Mouse (Mus musculus) right cerebral cortex, postnatal 14 days (tissue): ENCODE data around the gene Ctnna3.

Source experiments
- DNase-seq: peaks from one replicate; pipeline ENCODE4 v3.0.0; 2022

Ctnna3 gene

DNA sequence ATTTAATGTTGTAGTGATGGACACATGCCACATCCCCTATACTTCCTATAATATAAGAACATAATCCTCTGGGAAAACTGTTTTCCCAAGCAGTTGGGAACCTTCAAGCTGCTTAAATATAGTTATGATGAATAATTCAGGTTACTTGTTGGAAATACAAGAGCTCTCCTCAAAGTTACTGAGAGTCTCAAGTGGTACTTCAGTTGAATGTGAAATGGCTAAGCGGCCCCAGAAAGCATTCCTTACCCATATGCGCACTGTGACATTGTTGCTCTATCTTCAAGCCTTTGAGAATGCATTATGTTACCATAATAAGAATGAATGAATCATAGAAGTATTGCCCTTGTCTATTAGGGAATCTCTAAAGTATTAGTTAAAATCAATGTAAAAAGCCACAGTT is 542.4 kb downstream of the Ctnna3 start:
- DNase-seq, result no peak

DNA sequence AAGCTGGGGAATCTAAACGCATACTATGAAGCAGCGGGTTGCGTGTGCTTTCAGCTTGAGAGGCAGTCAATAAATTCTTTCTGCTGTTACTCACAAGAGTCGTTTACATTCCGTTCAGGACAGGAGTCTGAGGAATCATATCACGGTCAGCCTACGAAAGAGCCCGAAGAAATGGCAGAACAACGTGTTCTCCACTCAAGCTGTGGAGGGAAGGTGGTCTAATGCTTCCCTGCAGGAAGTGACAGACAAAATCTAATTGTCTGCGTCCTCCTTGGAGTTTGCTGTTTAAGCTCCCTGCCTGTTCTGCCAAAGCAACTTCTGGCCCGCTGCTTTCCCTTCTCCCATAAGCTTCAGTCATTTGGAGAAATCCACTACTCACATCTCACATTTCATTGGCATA is 548.2 kb downstream of the Ctnna3 start:
- no peak for DNase-seq

DNA sequence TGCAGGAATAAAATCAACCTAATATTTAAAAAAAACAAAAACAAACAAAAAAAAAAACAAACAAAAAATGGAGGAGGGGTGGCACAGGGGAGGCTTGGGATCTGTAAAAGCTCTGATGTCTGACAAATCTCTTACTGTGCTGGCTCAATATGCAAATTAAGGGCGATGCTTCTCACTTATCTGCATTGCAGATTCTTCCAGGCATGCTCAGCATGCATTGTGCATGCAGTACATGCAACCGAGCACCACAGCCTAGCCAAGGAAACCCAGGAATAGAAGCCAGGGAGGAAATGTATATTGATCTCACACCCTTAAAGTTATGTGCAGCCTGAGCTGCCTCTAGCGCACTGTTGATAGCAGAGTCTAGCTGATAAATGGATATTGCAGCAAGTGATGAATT is 548.6 kb downstream of the Ctnna3 start:
- DNase-seq, result no peak

DNA sequence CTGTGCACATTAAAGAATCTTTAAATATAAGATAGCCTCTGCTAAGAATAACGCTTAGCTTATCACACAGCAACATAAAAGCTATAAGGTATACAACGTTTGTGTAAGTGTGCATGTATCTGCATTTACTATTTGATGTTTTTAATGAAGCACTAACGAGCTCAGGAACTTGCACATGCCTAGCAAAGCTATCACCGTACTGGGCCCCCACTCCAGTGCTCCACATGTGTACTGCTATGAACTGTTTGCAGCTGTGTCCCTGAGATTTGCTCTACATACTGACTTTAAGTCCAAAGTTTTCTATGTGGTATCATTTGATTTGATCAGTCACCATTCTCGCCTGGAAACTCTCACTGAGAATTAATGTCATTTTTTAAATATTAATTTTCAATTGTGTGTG is 549.1 kb downstream of the Ctnna3 start:
- no peak for DNase-seq

DNA sequence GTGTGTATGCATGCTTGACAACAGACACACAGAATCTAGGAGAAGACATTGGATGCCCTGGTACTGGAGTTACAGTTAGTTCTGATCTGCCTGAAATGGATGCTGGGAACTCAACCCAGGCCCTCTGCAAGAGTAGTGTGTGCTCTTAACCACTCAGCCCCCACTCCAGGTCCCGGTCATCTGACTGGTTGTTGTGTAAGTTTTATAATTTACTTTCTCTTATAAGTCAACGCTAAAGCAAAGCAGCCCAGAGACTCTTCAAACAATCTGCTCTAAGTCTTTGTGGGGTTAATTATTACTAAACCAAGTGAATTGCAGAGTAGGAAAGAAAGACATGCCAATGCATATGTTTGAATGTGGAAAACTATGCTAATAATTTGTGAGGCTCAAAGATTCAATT is 549.5 kb downstream of the Ctnna3 start:
- no peak for DNase-seq

DNA sequence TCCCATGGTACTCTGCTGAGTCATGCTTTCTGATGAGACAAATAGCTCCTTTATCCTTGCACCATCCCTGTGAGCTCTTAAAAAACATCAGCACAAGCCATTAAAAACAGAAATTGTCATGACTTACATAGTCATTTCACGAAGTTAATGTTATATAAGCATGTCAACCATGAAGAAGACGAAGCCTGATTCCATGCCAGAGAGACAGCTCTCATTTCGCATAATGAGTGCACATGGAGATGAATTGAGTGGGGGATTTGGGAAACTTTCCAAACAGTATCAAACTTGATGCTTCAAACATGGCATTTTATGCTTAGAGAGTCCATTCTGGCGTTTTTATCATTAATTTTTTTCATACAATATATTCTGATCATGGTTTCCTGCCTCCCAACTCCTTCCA is 555.7 kb downstream of the Ctnna3 start:
- no peak for DNase-seq

DNA sequence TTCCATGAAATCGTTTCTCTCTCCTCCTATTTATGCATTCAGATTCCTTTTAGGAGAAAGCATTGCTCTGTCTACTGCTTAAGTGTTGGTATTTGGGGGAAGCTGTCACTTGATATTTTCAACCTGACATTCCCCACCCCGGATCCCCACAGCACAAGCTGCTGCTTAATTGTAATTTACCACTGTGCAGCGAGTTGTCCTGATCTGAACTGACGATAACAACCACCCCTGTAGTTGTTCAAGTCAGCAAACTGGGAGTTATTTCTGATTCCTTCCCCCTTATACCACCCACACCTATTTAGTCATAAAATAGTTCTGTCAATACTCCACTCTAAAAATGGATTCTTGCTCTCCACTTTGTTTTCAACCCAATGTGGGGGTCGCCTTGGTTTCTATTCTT is 564.4 kb downstream of the Ctnna3 start:
- DNase-seq, result no peak

DNA sequence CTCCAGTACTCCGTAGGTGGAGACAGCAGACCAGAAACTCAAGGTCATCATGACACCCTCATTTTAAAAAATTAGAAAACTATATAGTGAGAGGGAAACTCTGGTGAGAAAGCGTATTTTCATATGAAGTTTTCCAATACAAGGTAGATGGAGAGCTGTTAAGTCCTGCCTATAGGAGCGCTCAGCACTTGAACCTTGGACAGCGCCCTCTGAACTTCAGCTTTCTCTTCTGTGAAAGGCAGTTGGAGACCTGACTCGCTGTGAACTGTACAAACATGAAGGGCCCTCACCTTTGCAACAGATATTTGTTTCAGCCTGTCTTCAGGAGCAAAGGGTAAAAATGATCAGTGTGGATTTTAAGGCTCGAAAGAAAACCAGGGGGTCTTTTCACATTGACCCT is 571.6 kb downstream of the Ctnna3 start:
- DNase-seq, result no peak

DNA sequence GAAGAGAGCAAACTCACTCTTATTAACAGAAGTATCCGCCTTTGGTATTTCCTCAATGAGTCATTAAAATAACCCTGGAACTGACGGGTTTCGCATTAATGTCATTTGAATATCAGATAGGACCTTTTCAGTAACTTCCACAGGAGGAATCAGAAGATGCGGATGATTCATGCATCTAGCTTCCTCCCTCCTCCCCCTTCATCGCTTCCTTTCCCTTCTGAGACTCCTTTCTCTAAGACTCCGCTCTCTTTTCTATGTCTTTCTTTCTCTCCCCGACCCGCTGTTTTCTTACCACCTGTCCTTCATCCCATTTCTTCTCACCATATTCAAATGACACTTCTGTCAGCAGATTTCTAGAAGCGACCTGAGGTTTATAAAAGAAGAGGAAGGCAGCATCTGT is 572.1 kb downstream of the Ctnna3 start:
- DNase-seq, result no peak

DNA sequence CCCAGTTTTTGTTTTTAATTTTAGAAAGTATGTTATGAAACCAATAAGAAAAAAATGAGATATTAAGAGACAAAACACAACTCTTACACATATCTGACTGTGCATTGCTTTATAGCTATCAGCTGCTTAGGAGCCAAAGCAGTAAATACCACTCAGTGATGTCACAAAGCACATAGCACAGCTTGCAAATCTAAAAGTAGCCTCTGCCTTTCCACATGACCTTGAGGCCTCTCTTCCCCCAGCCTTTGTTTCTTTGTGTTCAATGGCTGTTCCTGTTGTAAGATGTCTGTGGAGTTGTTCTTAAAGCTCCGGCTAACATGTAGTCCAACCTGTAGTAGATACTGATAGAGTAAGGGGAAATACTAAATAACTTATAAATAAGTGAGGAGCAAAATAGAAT is 590.4 kb downstream of the Ctnna3 start:
- DNase-seq, result no peak

DNA sequence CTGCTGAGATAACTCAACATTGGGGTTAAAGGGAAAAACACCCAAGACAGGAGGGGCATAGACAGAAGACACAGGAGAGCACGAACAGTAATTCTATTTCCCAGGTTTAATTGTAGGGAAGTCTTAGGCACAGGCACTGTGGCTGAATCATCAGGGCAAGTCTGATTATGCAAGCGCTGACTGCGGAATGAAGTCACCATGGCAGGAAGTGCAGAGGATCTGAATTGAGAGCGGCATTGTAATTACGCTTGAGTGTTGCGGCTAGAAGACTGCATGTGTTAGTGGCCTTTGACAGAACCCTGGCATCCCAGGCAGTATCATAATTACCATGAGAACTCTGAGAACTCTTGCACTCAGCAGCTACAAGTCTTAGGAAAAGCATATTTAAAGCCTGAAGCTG is 593.4 kb downstream of the Ctnna3 start:
- DNase-seq, result no peak

DNA sequence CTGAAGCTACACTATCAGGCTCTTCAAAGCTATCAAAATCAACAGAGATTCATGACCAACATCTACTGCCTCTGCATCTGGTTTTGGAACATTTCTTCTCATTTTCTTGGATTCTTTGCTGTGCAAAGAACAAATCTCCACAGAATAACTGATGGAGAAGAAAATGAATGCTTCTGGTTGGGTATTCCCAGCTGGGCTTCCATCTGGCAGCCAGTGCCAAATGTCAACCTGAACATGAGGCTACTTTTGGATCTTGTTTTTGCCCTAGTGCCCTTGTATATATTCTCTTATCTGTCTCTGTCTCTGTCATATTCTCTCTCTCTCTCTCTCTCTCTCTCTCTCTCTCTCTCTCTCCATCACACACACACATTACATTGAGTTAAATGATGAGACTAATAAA is 601.0 kb downstream of the Ctnna3 start:
- no peak for DNase-seq

DNA sequence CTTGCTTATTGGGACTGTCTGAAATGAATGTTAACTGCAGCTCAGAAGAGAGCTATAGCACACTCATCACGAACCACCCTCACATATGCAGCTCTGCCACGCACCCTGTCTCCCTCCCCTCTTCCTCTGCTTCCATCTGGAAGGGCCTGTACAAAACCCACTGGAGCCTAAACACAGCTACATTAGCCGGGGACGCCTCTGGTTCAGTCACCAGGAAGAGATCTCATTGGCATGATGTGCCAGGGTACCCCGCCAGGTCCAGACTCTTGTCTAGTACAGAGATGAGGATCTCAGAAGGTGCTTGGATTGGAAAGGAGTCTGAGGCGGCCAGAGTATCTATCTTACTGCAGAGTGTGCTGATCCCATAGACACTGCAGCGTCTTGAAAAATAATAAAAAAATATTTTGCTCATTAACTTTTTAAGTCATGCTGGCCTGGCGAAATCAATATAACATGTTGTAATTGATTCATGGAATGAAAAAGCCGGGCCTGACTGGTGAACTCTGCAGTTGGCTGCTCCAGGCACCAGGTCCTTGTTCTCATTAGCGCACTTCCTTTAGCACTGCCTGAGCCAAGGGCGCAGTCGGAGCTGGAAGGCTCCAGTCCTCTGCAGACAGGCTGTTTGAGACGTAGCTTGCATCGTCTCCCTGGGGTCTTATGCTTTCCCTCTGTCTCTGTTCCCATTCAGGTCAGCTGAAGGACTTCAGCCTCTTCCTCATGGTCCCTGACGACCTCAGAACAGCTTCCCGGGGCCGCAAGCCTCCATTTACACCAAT is 610.0 kb downstream of the Ctnna3 start:
- DNase-seq, result no peak

DNA sequence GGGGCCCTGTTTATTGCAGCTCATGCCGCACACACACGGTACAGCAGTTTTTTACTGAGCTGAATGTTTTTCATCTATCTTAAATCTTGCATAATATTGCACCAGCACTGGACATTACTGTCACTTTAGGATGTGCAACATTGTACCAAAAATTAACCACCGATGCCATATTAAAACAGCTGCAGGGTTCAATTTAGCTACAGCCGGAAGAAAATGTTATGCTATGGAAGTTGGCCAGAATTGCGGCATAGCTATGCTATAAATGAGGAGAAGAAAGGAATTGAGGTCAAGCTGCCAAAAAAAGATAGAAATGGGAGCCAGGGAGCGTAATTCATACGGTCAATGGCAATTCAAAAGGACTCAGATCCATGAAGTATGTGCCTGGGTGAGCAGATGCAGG is 611.3 kb downstream of the Ctnna3 start:
- DNase-seq, result no peak

DNA sequence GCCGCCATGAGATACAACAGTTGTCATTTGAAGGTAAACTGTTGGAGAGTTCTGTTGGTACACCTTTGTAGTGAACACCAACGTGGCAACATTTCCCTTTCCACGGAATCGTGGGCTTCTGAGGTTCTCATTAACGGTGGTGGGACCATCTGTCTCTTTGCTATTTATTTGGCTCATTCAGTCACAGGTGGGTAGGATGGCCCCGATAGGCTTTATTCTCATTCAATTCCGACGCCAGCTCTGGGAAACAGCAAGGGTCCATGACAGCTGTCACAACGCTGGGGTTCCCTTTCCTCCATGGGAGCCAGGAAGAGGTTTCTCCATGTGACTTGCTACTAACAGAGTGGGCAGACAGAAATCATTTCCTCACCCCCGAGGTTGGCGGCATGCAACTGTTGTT is 612.0 kb downstream of the Ctnna3 start:
- DNase-seq, result no peak

DNA sequence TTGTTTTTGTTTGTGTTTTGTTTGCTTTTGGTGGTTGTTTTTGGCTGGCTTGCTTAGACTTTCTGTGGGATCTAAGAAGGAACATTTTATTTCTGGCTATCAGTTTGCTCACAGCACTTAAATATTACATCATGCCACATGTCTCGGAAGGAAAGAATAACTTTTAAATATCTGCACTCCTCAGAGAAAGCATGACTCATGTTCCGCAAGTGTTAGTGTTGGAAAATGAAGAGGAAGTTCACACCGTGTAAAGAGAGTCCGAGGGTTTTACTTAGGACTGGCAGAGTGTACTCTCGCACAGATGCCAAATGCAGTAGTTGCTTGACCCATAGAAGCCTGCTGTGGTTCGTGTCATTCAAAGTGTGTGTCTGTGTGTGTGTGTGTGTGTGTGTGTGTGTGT is 619.3 kb downstream of the Ctnna3 start:
- no peak for DNase-seq

DNA sequence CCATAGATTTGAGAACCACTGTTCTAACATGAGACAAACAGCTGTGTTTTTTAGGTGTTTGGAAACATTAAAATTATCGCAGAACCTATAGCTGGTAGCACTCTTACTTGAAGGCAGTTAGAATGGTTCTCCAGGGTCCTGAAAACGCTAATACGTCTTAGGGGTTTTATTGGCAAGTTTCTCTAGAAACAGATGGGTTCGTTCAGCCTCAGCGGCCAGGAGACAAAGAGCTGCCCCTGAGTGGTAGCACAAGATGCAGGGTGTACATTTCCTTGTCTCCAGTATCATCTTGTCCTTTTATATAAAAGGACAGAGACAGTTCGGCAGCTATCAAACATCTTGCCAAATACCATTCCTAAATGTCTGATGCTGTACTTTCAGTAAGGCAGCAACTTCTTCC is 620.0 kb downstream of the Ctnna3 start:
- no peak for DNase-seq

DNA sequence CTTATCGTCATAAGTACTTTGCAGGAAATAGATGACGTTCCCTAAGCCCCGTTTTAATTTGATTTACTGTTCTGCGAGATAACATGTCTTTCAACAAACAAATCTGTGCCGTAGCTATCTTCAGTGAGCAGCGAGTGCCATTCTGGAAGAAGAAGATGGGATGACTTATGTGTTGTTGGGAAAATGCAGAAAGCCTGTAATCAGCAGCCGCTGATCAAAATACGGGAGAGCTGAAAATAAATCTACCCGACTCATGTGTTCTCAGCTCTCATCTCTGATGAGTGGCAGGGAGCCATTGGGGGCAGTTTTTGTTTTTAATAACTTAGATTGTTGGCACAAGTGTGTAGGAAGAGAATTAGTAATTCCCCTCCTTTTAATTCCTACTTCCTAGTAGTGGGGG is 633.8 kb downstream of the Ctnna3 start:
- no peak for DNase-seq

DNA sequence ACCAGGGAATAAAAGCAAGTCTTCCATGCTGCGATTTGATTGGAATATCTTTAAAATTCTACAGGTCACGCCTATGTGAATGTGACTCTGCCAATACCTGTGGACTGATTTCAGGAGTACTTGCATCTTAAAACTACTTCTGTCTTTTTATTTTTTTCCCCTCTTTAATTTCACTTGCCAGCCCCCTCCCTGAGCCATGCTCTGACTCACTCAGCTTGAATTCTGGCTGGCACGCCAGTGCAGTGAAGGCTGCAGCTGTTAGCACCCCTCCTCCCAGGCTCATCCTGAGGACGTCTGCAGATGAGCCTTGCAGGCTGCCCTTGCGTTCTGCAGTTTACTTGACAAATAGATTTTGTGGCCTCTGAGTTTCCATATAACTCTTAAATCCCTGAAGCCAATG is 646.0 kb downstream of the Ctnna3 start:
- DNase-seq, result peak; percentile 52

DNA sequence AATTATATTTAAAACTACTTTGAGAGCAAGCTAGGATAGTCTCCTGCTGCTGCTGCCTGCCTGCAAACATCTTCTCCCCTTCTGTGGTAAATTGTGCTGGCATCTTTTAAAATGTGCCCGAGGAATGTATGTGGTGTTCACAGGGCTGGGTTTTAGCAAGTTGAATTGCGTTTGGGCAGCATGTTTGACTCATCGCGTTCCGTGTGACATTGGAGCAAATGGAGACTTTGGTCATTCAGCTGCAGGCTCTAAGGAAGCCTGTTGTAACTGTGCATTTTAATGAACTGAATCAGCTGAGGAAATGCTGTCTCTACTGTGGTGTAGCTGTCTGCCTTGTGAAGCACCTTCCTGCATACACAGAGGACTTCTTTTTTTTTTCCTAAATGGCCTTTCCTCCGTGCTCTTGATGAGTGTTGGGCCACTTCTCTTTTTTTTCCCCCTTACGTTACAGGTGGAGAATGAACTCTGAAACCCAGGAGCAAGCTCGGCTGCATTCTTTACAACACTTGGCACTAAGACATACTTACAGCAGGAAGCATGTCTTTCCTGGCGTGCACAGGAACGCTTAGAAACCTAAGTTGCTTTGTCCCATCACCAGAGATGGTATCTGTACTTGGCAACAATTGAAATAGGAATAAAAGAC is 646.6 kb downstream of the Ctnna3 start:
- no peak for DNase-seq

DNA sequence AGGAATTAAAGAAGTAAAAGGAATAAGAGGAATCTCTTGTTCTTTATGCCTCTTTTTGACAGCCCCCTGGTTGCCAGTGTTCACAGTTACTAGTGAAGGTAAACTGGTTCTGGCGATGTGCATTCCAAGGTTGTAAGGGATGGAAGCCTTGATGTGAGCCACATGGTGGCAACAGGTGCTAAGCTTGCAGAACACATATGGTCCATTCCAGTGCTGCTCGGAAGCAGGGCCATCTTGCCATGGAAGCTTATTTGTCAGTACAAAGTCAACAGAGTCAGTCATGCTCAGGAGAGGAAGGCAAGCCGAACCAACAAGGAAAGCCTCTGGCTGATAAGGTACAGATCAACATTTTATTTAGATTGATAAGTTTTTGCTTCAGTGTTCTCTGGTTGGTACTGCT is 652.4 kb downstream of the Ctnna3 start:
- DNase-seq, result no peak

DNA sequence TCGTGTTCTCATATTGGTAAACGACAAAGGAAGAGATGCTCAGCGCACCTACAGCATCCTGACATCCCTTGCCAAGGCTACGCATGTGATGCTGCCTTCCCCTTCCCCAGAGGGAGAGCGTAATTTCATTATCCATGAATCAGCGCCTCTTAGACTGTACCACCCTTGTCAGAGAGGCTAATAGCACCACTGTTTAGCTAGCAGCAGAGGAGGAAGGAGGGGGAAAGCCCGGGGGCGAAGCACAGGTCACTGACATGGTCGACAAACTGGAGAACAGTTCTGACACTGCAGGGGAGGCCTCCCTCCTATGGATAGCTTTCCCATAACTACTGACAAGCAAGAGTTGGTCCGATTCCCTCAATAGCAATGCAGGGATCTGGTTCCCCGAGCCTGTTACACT is 653.9 kb downstream of the Ctnna3 start:
- DNase-seq, result no peak

DNA sequence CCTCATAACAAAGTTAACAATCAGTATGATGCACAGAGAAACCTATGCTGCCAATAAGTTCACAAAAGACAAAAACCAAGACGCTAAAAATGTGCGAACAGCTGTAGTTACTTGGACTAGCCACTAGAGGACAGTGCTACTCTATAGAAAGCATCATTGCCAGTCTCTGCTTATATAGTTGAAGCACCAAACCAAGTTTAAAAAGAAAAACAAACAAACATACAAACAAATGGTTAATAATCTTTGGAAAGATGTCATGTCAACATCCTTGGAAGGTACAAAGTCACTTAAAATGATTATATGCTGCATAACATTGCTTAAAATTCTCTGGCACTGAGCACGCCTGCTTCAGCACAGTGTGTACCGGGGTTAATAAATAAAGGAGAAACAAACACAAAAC is 654.6 kb downstream of the Ctnna3 start:
- no peak for DNase-seq

DNA sequence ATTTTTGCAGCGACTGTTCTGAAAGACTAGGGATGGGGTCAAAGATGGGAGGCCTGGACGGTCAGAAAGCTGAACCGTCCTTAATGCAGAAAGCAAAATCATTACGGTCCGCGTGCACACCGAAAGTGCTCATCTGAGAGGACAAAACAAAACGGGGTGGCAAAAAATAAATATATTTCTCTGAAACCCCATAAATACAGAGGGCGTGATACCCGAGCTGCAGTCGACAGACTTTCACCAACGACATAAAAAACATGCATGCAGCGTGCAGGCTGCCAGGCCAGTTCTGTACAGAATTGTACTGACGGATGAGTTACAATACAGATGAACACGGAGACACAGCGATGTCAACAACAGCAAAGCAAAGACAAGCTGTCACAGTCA is 656.3 kb downstream of the Ctnna3 start:
- DNase-seq, result no peak
